Comparison of ENCODE assay signal across 19 mouse cellular contexts in genomic region chr7:81644551-81645235, GRCm38 (mm10).
DNase-seq lines count a peak whose midpoint lies in the region; ATAC-seq and TF ChIP-seq lines count a peak whose summit lies in the region.
"Had no signal": no experiment of that assay in that cellular context is flagged by ENCODE, and none has a peak within 500 bp of the region (broad histone marks: within the 10 kb centered on the region; RNA-seq: fewer than 3 reads in every experiment).

No protein-coding gene starts in this region.

- DNase-seq in heart, adult 11 months = no peak
- DNase-seq in ZHBTc4 (ENCODE audit: low read depth, low spot score) = peak; percentile 33
- DNase-seq in cerebellum, adult 2 months = peak; percentile 70 to 83
- DNase-seq in lung, postnatal 14 days = no peak
- no peak for DNase-seq in lung, adult 18-20 months
- DNase-seq: B cell, adult 2 months; forebrain, postnatal 0 days; gastrocnemius, postnatal 14 days; kidney, adult 8-10 months; kidney, postnatal 4 days; lung, postnatal 36 days; midbrain, embryonic 14.5 days; thymus, adult 18-20 months had no signal

- H3K36me3 ChIP-seq in heart, embryonic 12.5 days = peaks cover 4% of the 10 kb centered on the region; the same call in 1 of the 2 replicates
- no peaks in the 10 kb centered on the region for H3K36me3 ChIP-seq in heart, embryonic 15.5 days
- H3K36me3 ChIP-seq in forebrain, embryonic 16.5 days (ENCODE audit: control insufficient read depth, insufficient read depth) = no peaks in the 10 kb centered on the region
- H3K36me3 ChIP-seq: limb, embryonic 12.5 days; liver, embryonic 15.5 days had no signal

- no peak for TF ChIP-seq POLR2A in cerebellum, adult 2 months (IDR thresholded peaks at IDR 0.05; ENCODE audit: borderline replicate concordance, insufficient read depth, low read length)

- no peak for TF ChIP-seq CTCF in cerebellum, adult 2 months (IDR thresholded peaks at IDR 0.05; ENCODE audit: borderline replicate concordance, insufficient read depth, low read depth, low read length)

- H3K4me2 ChIP-seq in heart, embryonic 12.5 days = no peak overlapping the region
- H3K4me2 ChIP-seq in heart, embryonic 15.5 days = no peak overlapping the region
- no peak overlapping the region for H3K4me2 ChIP-seq in forebrain, embryonic 16.5 days (ENCODE audit: low read length)
- H3K4me2 ChIP-seq: limb, embryonic 12.5 days; liver, embryonic 15.5 days had no signal

- H3K27ac ChIP-seq in heart, embryonic 12.5 days (ENCODE audit: poor library complexity, severe bottlenecking) = peak overlapping the region; percentile 76
- H3K27ac ChIP-seq in cerebellum, adult 2 months (ENCODE audit: insufficient read depth, low read length) = no peak overlapping the region
- peak overlapping the region; percentile 68 for H3K27ac ChIP-seq in heart, embryonic 15.5 days
- no peak overlapping the region for H3K27ac ChIP-seq in forebrain, embryonic 16.5 days (ENCODE audit: low read length)
- H3K27ac ChIP-seq: limb, embryonic 12.5 days; liver, embryonic 15.5 days had no signal

- peaks cover 53% of the 10 kb centered on the region for H3K4me1 ChIP-seq in heart, embryonic 12.5 days (replicated peaks)
- H3K4me1 ChIP-seq in cerebellum, adult 2 months (ENCODE audit: control insufficient read depth, insufficient read depth, low read length) = peaks cover 19% of the 10 kb centered on the region
- peaks cover 22% of the 10 kb centered on the region for H3K4me1 ChIP-seq in heart, embryonic 15.5 days (replicated peaks)
- H3K4me1 ChIP-seq in forebrain, embryonic 16.5 days (replicated peaks; ENCODE audit: control insufficient read depth, insufficient read depth, low read length) = peaks cover 17% of the 10 kb centered on the region
- H3K4me1 ChIP-seq: limb, embryonic 12.5 days; liver, embryonic 15.5 days had no signal

- WGBS in heart, embryonic 12.5 days = 58% methylated on average over 7 of the region's 7 CpGs
- WGBS in cerebellum, adult 2 months = 5% methylated on average over 7 of the region's 7 CpGs
- WGBS in heart, embryonic 15.5 days = 42% methylated on average over 7 of the region's 7 CpGs
- WGBS in forebrain, embryonic 16.5 days = 49% methylated on average over 7 of the region's 7 CpGs

- H3K9me3 ChIP-seq in heart, embryonic 12.5 days (replicated peaks) = no peaks in the 10 kb centered on the region
- H3K9me3 ChIP-seq in heart, embryonic 15.5 days (replicated peaks) = no peaks in the 10 kb centered on the region
- no peaks in the 10 kb centered on the region for H3K9me3 ChIP-seq in forebrain, embryonic 16.5 days (ENCODE audit: control insufficient read depth, low read length)
- H3K9me3 ChIP-seq: limb, embryonic 12.5 days; liver, embryonic 15.5 days had no signal

- 0 out of 2 replicates have a peak overlapping the region, but pooled peaks have one; percentile 18 for H3K9ac ChIP-seq in heart, embryonic 12.5 days
- H3K9ac ChIP-seq in heart, embryonic 15.5 days = no peak overlapping the region
- H3K9ac ChIP-seq in forebrain, embryonic 16.5 days (replicated peaks; ENCODE audit: low read depth, low read length) = no peak overlapping the region
- H3K9ac ChIP-seq: forebrain, postnatal 0 days; limb, embryonic 12.5 days; liver, embryonic 15.5 days had no signal

- H3K4me3 ChIP-seq in heart, embryonic 12.5 days = no peak overlapping the region
- H3K4me3 ChIP-seq in cerebellum, adult 2 months (replicated peaks; ENCODE audit: insufficient read depth, low read depth, low read length) = no peak overlapping the region
- H3K4me3 ChIP-seq in heart, embryonic 15.5 days = no peak overlapping the region
- no peak overlapping the region for H3K4me3 ChIP-seq in forebrain, embryonic 16.5 days (replicated peaks; ENCODE audit: low read length)
- H3K4me3 ChIP-seq: limb, embryonic 12.5 days; liver, embryonic 15.5 days had no signal

- ATAC-seq in heart, embryonic 12.5 days (ENCODE audit: insufficient number of reproducible peaks, low FRiP score) = no peak
- 0 out of 2 replicates have a peak, but pooled peaks have one; percentile 36 for ATAC-seq in heart, embryonic 15.5 days (replicated peaks; ENCODE audit: insufficient number of reproducible peaks, insufficient read depth, low FRiP score, low read depth)
- ATAC-seq in forebrain, embryonic 16.5 days = no peak
- ATAC-seq: forebrain, postnatal 0 days; Patski had no signal

- no peaks in the 10 kb centered on the region for H3K27me3 ChIP-seq in heart, embryonic 12.5 days (replicated peaks)
- H3K27me3 ChIP-seq in cerebellum, adult 2 months (ENCODE audit: control insufficient read depth, insufficient read depth, low read length) = no peaks in the 10 kb centered on the region
- H3K27me3 ChIP-seq in heart, embryonic 15.5 days = no peaks in the 10 kb centered on the region
- H3K27me3 ChIP-seq in forebrain, embryonic 16.5 days (replicated peaks; ENCODE audit: control insufficient read depth, insufficient read depth, low read length) = no peaks in the 10 kb centered on the region
- H3K27me3 ChIP-seq: liver, embryonic 15.5 days had no signal

Comparison
In these comparisons a context has a peak if more than half of its experiments do, and no peak if none do; other contexts are left out.
1. H3K27ac ChIP-seq: peak in heart, embryonic 12.5 days (single experiment) and heart, embryonic 15.5 days (single experiment); none in cerebellum, adult 2 months (single experiment) and forebrain, embryonic 16.5 days (single experiment).
2. DNase-seq: peak in ZHBTc4 (single experiment) and cerebellum, adult 2 months (2 of 2); none in heart, adult 11 months (single experiment), lung, postnatal 14 days (single experiment) and lung, adult 18-20 months (0 of 2).